Mouse (Mus musculus) cortical plate, adult 2 months (tissue): ENCODE results near the gene Xpr1.

Source experiments
- CTCF ChIP-seq: fragments of 200-500 bp; IDR thresholded peaks from 2 replicates; pipeline ENCODE4 v1.5.1; 2011; ENCODE audit warnings: mild to moderate bottlenecking, control low read depth, low read length; ENCODE audit not compliant: insufficient read depth; ENCODE audit errors: extremely low read depth
- POLR2A ChIP-seq: fragments of 200-500 bp; IDR thresholded peaks from 2 replicates; pipeline ENCODE4 v1.6.1; 2011; ENCODE audit warnings: mild to moderate bottlenecking, low read length, control low read depth; ENCODE audit not compliant: insufficient read depth; ENCODE audit errors: extremely low read depth

DNA sequence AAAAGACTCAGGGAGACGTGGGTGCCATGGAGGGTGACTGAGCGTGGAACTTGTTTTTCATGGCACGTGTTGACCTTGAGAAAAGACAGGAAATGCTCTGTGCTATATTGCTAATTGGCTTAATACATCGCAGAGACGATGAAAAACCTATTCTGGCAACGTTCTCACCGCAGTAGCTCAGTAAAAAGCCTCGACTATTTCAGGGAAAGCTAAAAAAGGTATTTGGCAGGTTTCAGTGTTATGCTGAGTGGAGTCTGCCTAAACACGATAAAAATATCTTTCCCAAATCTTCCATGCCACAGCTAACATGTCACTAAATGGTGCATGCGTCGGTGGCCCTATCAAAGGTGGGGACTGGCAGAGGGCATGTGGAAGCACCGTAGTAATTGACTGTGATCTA is 164.1 kb downstream of the Xpr1 start:
- TF ChIP-seq CTCF (no peak), POLR2A (no peak)
